Mouse (Mus musculus) thymus, postnatal 25 days (tissue): ENCODE measurements around the gene Ctbp2.

Experiments used
- DNase-seq: peaks from one replicate; pipeline ENCODE4 v3.0.0; 2022

Ctbp2 gene

GRCm38 (mm10) chr7:133002271-133002670, 121.9 kb downstream of the Ctbp2 start:
- DNase-seq, result no peak

GRCm38 (mm10) chr7:133001388-133001787, 122.8 kb downstream of the Ctbp2 start:
- DNase-seq, result no peak

- no peak for DNase-seq
Measured at GRCm38 (mm10) chr7:132999061-132999460, 125.1 kb downstream of the Ctbp2 start.

- DNase-seq, result no peak
Measured at GRCm38 (mm10) chr7:132998639-132999038, 125.5 kb downstream of the Ctbp2 start.

- DNase-seq, result no peak
Measured at GRCm38 (mm10) chr7:132996391-132996790, 127.8 kb downstream of the Ctbp2 start.

- DNase-seq, result no peak
Measured at GRCm38 (mm10) chr7:132994628-132995191, 129.4 kb downstream of the Ctbp2 start.

GRCm38 (mm10) chr7:132994120-132994519, 130.0 kb downstream of the Ctbp2 start:
- no peak for DNase-seq

- DNase-seq, result no peak
Measured at GRCm38 (mm10) chr7:132992967-132993615, 131.1 kb downstream of the Ctbp2 start.

- no peak for DNase-seq
Measured at GRCm38 (mm10) chr7:132991240-132991900, 132.8 kb downstream of the Ctbp2 start.

GRCm38 (mm10) chr7:132989839-132990238, 134.3 kb downstream of the Ctbp2 start:
- no peak for DNase-seq

- DNase-seq, result no peak
Measured at GRCm38 (mm10) chr7:132982639-132983038, 141.5 kb downstream of the Ctbp2 start.

- no peak for DNase-seq
Measured at GRCm38 (mm10) chr7:132977981-132978380, 146.2 kb downstream of the Ctbp2 start.

GRCm38 (mm10) chr7:132976079-132976478, 148.1 kb downstream of the Ctbp2 start:
- DNase-seq, result no peak

- DNase-seq, result no peak
Measured at GRCm38 (mm10) chr7:132972079-132972478, 152.1 kb downstream of the Ctbp2 start.

- no peak for DNase-seq
Measured at GRCm38 (mm10) chr7:132965707-132966106, 158.4 kb downstream of the Ctbp2 start.

GRCm38 (mm10) chr7:132964395-132964794, 159.8 kb downstream of the Ctbp2 start:
- DNase-seq, result no peak

GRCm38 (mm10) chr7:132950613-132951012, 173.5 kb downstream of the Ctbp2 start:
- no peak for DNase-seq

GRCm38 (mm10) chr7:132949968-132950367, 174.2 kb downstream of the Ctbp2 start:
- no peak for DNase-seq

GRCm38 (mm10) chr7:132940569-132940968, 183.6 kb downstream of the Ctbp2 start:
- DNase-seq, result no peak

GRCm38 (mm10) chr7:132939118-132939517, 185.0 kb downstream of the Ctbp2 start:
- no peak for DNase-seq
